Mouse (Mus musculus) heart, embryonic 16.5 days (tissue): ENCODE results near the gene Trim2. TPM values are rescaled to one million over a fixed set of nuclear protein-coding genes. Genes with fewer than 3 reads are reported as not detected.

Source experiments
- ATAC-seq: fragments of 200-750 bp; cut with Nextera tagmentation; replicated peaks from 2 replicates; pipeline ENCODE4 v1.8.0; 2017; ENCODE audit warnings: moderate number of reproducible peaks; ENCODE audit not compliant: insufficient read depth, low FRiP score; ENCODE audit errors: extremely low read depth
- H3K27ac ChIP-seq: fragments of 300-500 bp; sonication (generic); 2 replicates; pipeline ENCODE4 v1.5.1; 2014; ENCODE audit warnings: mild to moderate bottlenecking, low read length, control low read depth, moderate library complexity
- H3K27me3 ChIP-seq: fragments of 300-500 bp; sonication (generic); 2 replicates; pipeline ENCODE4 v1.6.1; 2014; ENCODE audit warnings: low read length, mixed read lengths; ENCODE audit not compliant: control insufficient read depth, insufficient read depth
- H3K36me3 ChIP-seq: fragments of 300-500 bp; sonication (generic); 2 replicates; pipeline ENCODE4 v1.6.1; 2014; ENCODE audit not compliant: control insufficient read depth, insufficient read depth
- H3K4me1 ChIP-seq: fragments of 300-500 bp; sonication (generic); 2 replicates; pipeline ENCODE4 v1.6.1; 2014; ENCODE audit warnings: low read length, mixed read lengths; ENCODE audit not compliant: control insufficient read depth, insufficient read depth
- H3K4me2 ChIP-seq: fragments of 300-500 bp; sonication (generic); 2 replicates; pipeline ENCODE4 v1.6.1; 2014; ENCODE audit warnings: low read depth, mild to moderate bottlenecking, control low read depth, low read length
- H3K4me3 ChIP-seq: fragments of 300-500 bp; sonication (generic); 2 replicates; pipeline ENCODE4 v1.5.1; 2014; ENCODE audit warnings: mild to moderate bottlenecking, control low read depth, low read length
- H3K9ac ChIP-seq: fragments of 300-500 bp; sonication (generic); 2 replicates; pipeline ENCODE4 v1.6.1; 2014; ENCODE audit warnings: low read length, control low read depth
- H3K9me3 ChIP-seq: fragments of 300-500 bp; sonication (generic); replicated peaks from 2 replicates; pipeline ENCODE4 v1.6.1; 2016; ENCODE audit warnings: low read length; ENCODE audit not compliant: control insufficient read depth
- WGBS: fragments of 180-500 bp; shearing (Covaris S2); extraction: QIAGEN DNeasy Blood & Tissue Kit; methylation state at CpG from one replicate; pipeline ENCODE4 v1.1.7; 2014; 5-methylcytosine and 5-hydroxymethylcytosine counted together
- polyA plus RNA-seq: library from polyadenylated mRNA; unstranded; fragments of >200 nt; fragmentation: Nextera tagmentation; extraction: Ambion mirVana; gene quantifications from 2 replicates; pipeline ENCODE4 v1.2.1, GENCODE M21; 2015

Gene Trim2
- polyA plus RNA-seq, 1 experiment from 2014 or later: 8.7 TPM

- Histone ChIP-seq H3K4me1 (peaks cover 24% of the 10 kb centered on the region), H3K4me3 (no peak overlapping the region), H3K27ac (peak overlapping the region; percentile 69), H3K9ac (no peak overlapping the region), H3K36me3 (no peaks in the 10 kb centered on the region), H3K27me3 (no peaks in the 10 kb centered on the region), H3K9me3 (no peaks in the 10 kb centered on the region), H3K4me2 (no peak overlapping the region)
- 21% methylated on average over 3 of the region's 3 CpGs for whole genome bisulfite sequencing
- ATAC-seq: peak; percentile 55
These were observed 75.7 kb downstream of the Trim2 start for GRCm38 (mm10) chr3:84230988-84231387.

- 9% methylated on average over 15 of the region's 15 CpGs for WGBS
- no peak for ATAC-seq
- H3K9ac ChIP-seq: peak overlapping the region; percentile 72
- peaks cover 21% of the 10 kb centered on the region for H3K4me1 ChIP-seq
- peak overlapping the region; percentile 68 for H3K4me3 ChIP-seq
- no peaks in the 10 kb centered on the region for H3K27me3 ChIP-seq
- no peaks in the 10 kb centered on the region for H3K9me3 ChIP-seq
- H3K36me3 ChIP-seq: no peaks in the 10 kb centered on the region
- no peak overlapping the region for H3K27ac ChIP-seq
- peak overlapping the region; percentile 94 for H3K4me2 ChIP-seq
These were observed 77.8 kb downstream of the Trim2 start for GRCm38 (mm10) chr3:84228911-84229310.

- ATAC-seq: peak; percentile 79
- Histone ChIP-seq H3K4me1 (peaks cover 21% of the 10 kb centered on the region), H3K4me3 (peak overlapping the region; percentile 68), H3K9ac (peak overlapping the region; percentile 72), H3K9me3 (no peaks in the 10 kb centered on the region), H3K4me2 (peak overlapping the region; percentile 94), H3K36me3 (no peaks in the 10 kb centered on the region), H3K27ac (peak overlapping the region; percentile 73), H3K27me3 (no peaks in the 10 kb centered on the region)
- under 1% methylated on average over 18 of the region's 18 CpGs for WGBS
These were observed 78.3 kb downstream of the Trim2 start for GRCm38 (mm10) chr3:84228203-84228870.

- no peaks in the 10 kb centered on the region for H3K27me3 ChIP-seq
- H3K36me3 ChIP-seq: no peaks in the 10 kb centered on the region
- 39% methylated on average over 8 of the region's 8 CpGs for WGBS
- H3K9ac ChIP-seq: no peak overlapping the region
- H3K9me3 ChIP-seq: no peaks in the 10 kb centered on the region
- peaks cover 21% of the 10 kb centered on the region for H3K4me1 ChIP-seq
- no peak for ATAC-seq
- no peak overlapping the region for H3K27ac ChIP-seq
- peak overlapping the region; percentile 13; the same call in 1 of the 2 replicates for H3K4me2 ChIP-seq
- H3K4me3 ChIP-seq: no peak overlapping the region
These were observed 79.0 kb downstream of the Trim2 start for GRCm38 (mm10) chr3:84227628-84228027.

- Histone ChIP-seq H3K4me2 (no peak overlapping the region), H3K27ac (no peak overlapping the region), H3K27me3 (no peaks in the 10 kb centered on the region), H3K4me3 (no peak overlapping the region), H3K9ac (no peak overlapping the region), H3K9me3 (no peaks in the 10 kb centered on the region), H3K36me3 (no peaks in the 10 kb centered on the region), H3K4me1 (peaks cover 9% of the 10 kb centered on the region; the same call in 1 of the 2 replicates)
- 9% methylated on average over 2 of the region's 2 CpGs for WGBS
- ATAC-seq: no peak
These were observed 81.7 kb downstream of the Trim2 start for GRCm38 (mm10) chr3:84224982-84225381.

GRCm38 (mm10) chr3:84220748-84221147 lies 85.9 kb downstream of the Trim2 start:
- ATAC-seq: 0 out of 2 replicates have a peak, but pooled peaks have one; percentile 55
- H3K27me3 ChIP-seq: no peaks in the 10 kb centered on the region
- H3K9ac ChIP-seq: peak overlapping the region; percentile 58
- H3K4me3 ChIP-seq: peak overlapping the region; percentile 55
- peak overlapping the region; percentile 93 for H3K4me2 ChIP-seq
- no peaks in the 10 kb centered on the region for H3K9me3 ChIP-seq
- 1% methylated on average over 11 of the region's 11 CpGs for WGBS
- H3K36me3 ChIP-seq: no peaks in the 10 kb centered on the region
- H3K27ac ChIP-seq: no peak overlapping the region
- 0 out of 2 replicates have a peak, but pooled peaks cover 3% of the 10 kb centered on the region for H3K4me1 ChIP-seq

GRCm38 (mm10) chr3:84220326-84220725 lies 86.4 kb downstream of the Trim2 start:
- WGBS: 2% methylated on average over 9 of the region's 9 CpGs
- peak overlapping the region; percentile 55 for H3K4me3 ChIP-seq
- 0 out of 2 replicates have a peak, but pooled peaks cover 3% of the 10 kb centered on the region for H3K4me1 ChIP-seq
- H3K27ac ChIP-seq: no peak overlapping the region
- peak overlapping the region; percentile 93 for H3K4me2 ChIP-seq
- H3K9me3 ChIP-seq: no peaks in the 10 kb centered on the region
- H3K9ac ChIP-seq: peak overlapping the region; percentile 58
- H3K36me3 ChIP-seq: no peaks in the 10 kb centered on the region
- no peak for ATAC-seq
- no peaks in the 10 kb centered on the region for H3K27me3 ChIP-seq

- H3K4me3 ChIP-seq: peak overlapping the region; percentile 55
- H3K9me3 ChIP-seq: no peaks in the 10 kb centered on the region
- H3K9ac ChIP-seq: no peak overlapping the region
- H3K4me2 ChIP-seq: peak overlapping the region; percentile 93
- H3K4me1 ChIP-seq: 0 out of 2 replicates have a peak, but pooled peaks cover 3% of the 10 kb centered on the region
- no peaks in the 10 kb centered on the region for H3K27me3 ChIP-seq
- no peaks in the 10 kb centered on the region for H3K36me3 ChIP-seq
- ATAC-seq: no peak
- H3K27ac ChIP-seq: no peak overlapping the region
- WGBS: 20% methylated on average over 9 of the region's 9 CpGs
These were observed 86.9 kb downstream of the Trim2 start for GRCm38 (mm10) chr3:84219720-84220273.

GRCm38 (mm10) chr3:84219166-84219710 lies 87.4 kb downstream of the Trim2 start:
- H3K36me3 ChIP-seq: no peaks in the 10 kb centered on the region
- no peak overlapping the region for H3K4me2 ChIP-seq
- no peaks in the 10 kb centered on the region for H3K9me3 ChIP-seq
- 0 out of 2 replicates have a peak, but pooled peaks cover 3% of the 10 kb centered on the region for H3K4me1 ChIP-seq
- no peak for ATAC-seq
- H3K27ac ChIP-seq: no peak overlapping the region
- no peak overlapping the region for H3K9ac ChIP-seq
- no peak overlapping the region for H3K4me3 ChIP-seq
- H3K27me3 ChIP-seq: no peaks in the 10 kb centered on the region
- WGBS: 38% methylated on average over 2 of the region's 2 CpGs
